ENCODE assay signal across 13 mouse cellular contexts in the genomic region with DNA sequence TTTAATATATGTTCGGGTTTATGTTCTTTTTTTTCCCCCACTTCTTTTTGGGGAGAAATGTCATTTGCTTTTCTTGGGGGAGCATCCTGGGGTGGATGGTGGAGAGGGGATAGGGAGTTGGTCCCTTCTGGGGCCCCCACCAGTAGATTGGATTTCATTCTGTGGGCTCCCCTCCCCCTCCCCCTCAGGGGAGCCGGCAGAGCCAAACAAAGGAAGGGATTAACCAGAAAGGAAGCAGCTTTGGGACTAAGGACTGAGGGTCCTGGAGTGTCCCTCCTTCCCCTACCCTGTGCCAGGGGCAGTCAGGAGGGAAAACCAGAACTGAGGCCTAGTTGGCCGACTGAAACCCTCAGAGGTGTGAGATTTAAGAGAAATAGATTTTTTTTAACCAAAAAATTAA. TPM values are rescaled to one million over a fixed set of nuclear protein-coding genes. Genes with fewer than 3 reads are reported as not detected.
DNase-seq lines count a peak whose midpoint lies in the region; ATAC-seq and TF ChIP-seq lines count a peak whose summit lies in the region.
"Had no signal": no experiment of that assay in that cellular context is flagged by ENCODE, and none has a peak within 500 bp of the region (broad histone marks: within the 10 kb centered on the region; RNA-seq: fewer than 3 reads in every experiment).

No protein-coding gene starts in this region.

- no peak for DNase-seq in heart, embryonic 10.5 days (ENCODE audit: low spot score)
- DNase-seq in heart, adult 2 months = no peak
- no peak for DNase-seq in adrenal gland, adult 2 months
- DNase-seq: adrenal gland, postnatal 25 days; heart, postnatal 10 days; lung, postnatal 10 days had no signal

- H3K79me2 ChIP-seq in heart, adult 2 months (replicated peaks; ENCODE audit: control insufficient read depth, insufficient read depth, low read length) = no peaks in the 10 kb centered on the region

- no peak for TF ChIP-seq EP300 in heart, adult 2 months (IDR thresholded peaks at IDR 0.05; ENCODE audit: insufficient read depth, low read depth, low read length)

- no peaks in the 10 kb centered on the region for H3K27me3 ChIP-seq in heart, embryonic 10.5 days (ENCODE audit: insufficient read depth, poor library complexity, severe bottlenecking)
- H3K27me3 ChIP-seq in heart, adult 2 months (ENCODE audit: control insufficient read depth, insufficient read depth, low read length) = no peaks in the 10 kb centered on the region
- H3K27me3 ChIP-seq in embryonic facial prominence, embryonic 15.5 days = no peaks in the 10 kb centered on the region
- no peaks in the 10 kb centered on the region for H3K27me3 ChIP-seq in hindbrain, embryonic 16.5 days (replicated peaks; ENCODE audit: control insufficient read depth, insufficient read depth, low read length)
- H3K27me3 ChIP-seq in neural tube, embryonic 13.5 days = no peaks in the 10 kb centered on the region
- H3K27me3 ChIP-seq: kidney, embryonic 15.5 days had no signal

- no peak overlapping the region for H3K4me2 ChIP-seq in embryonic facial prominence, embryonic 15.5 days (replicated peaks)
- no peak overlapping the region for H3K4me2 ChIP-seq in hindbrain, embryonic 16.5 days (ENCODE audit: low read length)
- peak overlapping the region; percentile 14; the same call in 1 of the 2 replicates for H3K4me2 ChIP-seq in neural tube, embryonic 13.5 days
- H3K4me2 ChIP-seq: kidney, embryonic 15.5 days had no signal

- ATAC-seq in embryonic facial prominence, embryonic 15.5 days (ENCODE audit: insufficient number of reproducible peaks, low FRiP score, low TSS enrichment, low read depth) = no peak
- ATAC-seq in hindbrain, embryonic 16.5 days = no peak
- no peak for ATAC-seq in neural tube, embryonic 13.5 days (ENCODE audit: low read depth)
- ATAC-seq in megakaryocyte, adult 5-6 weeks (ENCODE audit: poor library complexity, severe bottlenecking) = no peak
- no peak for ATAC-seq in inflammation-experienced regulatory T-cells, adult 6 months

- H3K9me3 ChIP-seq in heart, embryonic 10.5 days = no peaks in the 10 kb centered on the region
- H3K9me3 ChIP-seq in embryonic facial prominence, embryonic 15.5 days (replicated peaks) = no peaks in the 10 kb centered on the region
- no peaks in the 10 kb centered on the region for H3K9me3 ChIP-seq in hindbrain, embryonic 16.5 days (ENCODE audit: control insufficient read depth, low read length)
- H3K9me3 ChIP-seq in neural tube, embryonic 13.5 days = no peaks in the 10 kb centered on the region
- H3K9me3 ChIP-seq: kidney, embryonic 15.5 days had no signal

- H3K4me3 ChIP-seq in heart, embryonic 10.5 days = no peak overlapping the region
- no peak overlapping the region for H3K4me3 ChIP-seq in heart, adult 2 months
- no peak overlapping the region for H3K4me3 ChIP-seq in embryonic facial prominence, embryonic 15.5 days (replicated peaks)
- H3K4me3 ChIP-seq in hindbrain, embryonic 16.5 days (ENCODE audit: low read length) = no peak overlapping the region
- H3K4me3 ChIP-seq in neural tube, embryonic 13.5 days = no peak overlapping the region
- H3K4me3 ChIP-seq: kidney, embryonic 15.5 days had no signal

- no peak overlapping the region for H3K9ac ChIP-seq in heart, adult 2 months (ENCODE audit: low read depth, low read length)
- H3K9ac ChIP-seq in embryonic facial prominence, embryonic 15.5 days = no peak overlapping the region
- no peak overlapping the region for H3K9ac ChIP-seq in hindbrain, embryonic 16.5 days (ENCODE audit: low read depth, low read length)
- H3K9ac ChIP-seq in neural tube, embryonic 13.5 days = 0 out of 2 replicates have a peak overlapping the region, but pooled peaks have one; percentile 34

- TF ChIP-seq POLR2A in heart, adult 2 months (IDR thresholded peaks at IDR 0.05; ENCODE audit: insufficient read depth, low read depth, low read length) = no peak

- H3K27ac ChIP-seq in heart, embryonic 10.5 days = 0 out of 2 replicates have a peak overlapping the region, but pooled peaks have one; percentile 37
- no peak overlapping the region for H3K27ac ChIP-seq in heart, adult 2 months
- peak overlapping the region; percentile 44 for H3K27ac ChIP-seq in embryonic facial prominence, embryonic 15.5 days (replicated peaks)
- H3K27ac ChIP-seq in hindbrain, embryonic 16.5 days (ENCODE audit: low read depth, low read length) = 0 out of 2 replicates have a peak overlapping the region, but pooled peaks have one; percentile 55
- H3K27ac ChIP-seq in neural tube, embryonic 13.5 days (replicated peaks) = peak overlapping the region; percentile 52

- peaks cover 52% of the 10 kb centered on the region for H3K36me3 ChIP-seq in heart, embryonic 10.5 days
- no peaks in the 10 kb centered on the region for H3K36me3 ChIP-seq in heart, adult 2 months (ENCODE audit: control insufficient read depth, insufficient read depth, low read length)
- peaks cover 45% of the 10 kb centered on the region for H3K36me3 ChIP-seq in embryonic facial prominence, embryonic 15.5 days
- peaks cover 20% of the 10 kb centered on the region for H3K36me3 ChIP-seq in hindbrain, embryonic 16.5 days (ENCODE audit: control insufficient read depth, insufficient read depth, low read length)
- peaks cover 62% of the 10 kb centered on the region for H3K36me3 ChIP-seq in neural tube, embryonic 13.5 days

- no peak for TF ChIP-seq CTCF in heart, adult 2 months (IDR thresholded peaks at IDR 0.05)

- 20% methylated on average over 3 of the region's 3 CpGs for whole genome bisulfite sequencing in heart, embryonic 10.5 days
- WGBS in heart, adult 2 months = 56% methylated on average over 3 of the region's 3 CpGs
- 9% methylated on average over 3 of the region's 3 CpGs for WGBS in embryonic facial prominence, embryonic 15.5 days
- WGBS in hindbrain, embryonic 16.5 days = 5% methylated on average over 3 of the region's 3 CpGs
- WGBS in neural tube, embryonic 13.5 days = 9% methylated on average over 3 of the region's 3 CpGs

- H3K4me1 ChIP-seq in heart, embryonic 10.5 days = peaks cover 73% of the 10 kb centered on the region
- peaks cover 3% of the 10 kb centered on the region; the same call in 1 of the 2 replicates for H3K4me1 ChIP-seq in heart, adult 2 months (ENCODE audit: control insufficient read depth, insufficient read depth, low read length)
- H3K4me1 ChIP-seq in embryonic facial prominence, embryonic 15.5 days = peaks cover 69% of the 10 kb centered on the region
- peaks cover 52% of the 10 kb centered on the region for H3K4me1 ChIP-seq in hindbrain, embryonic 16.5 days (ENCODE audit: control insufficient read depth, insufficient read depth, low read depth, low read length)
- peaks cover 78% of the 10 kb centered on the region for H3K4me1 ChIP-seq in neural tube, embryonic 13.5 days (replicated peaks)

- intact Hi-C loops in heart, adult 2 months (cut with DNase I) = no loop called here

RNA-seq across cellular contexts. Expression of a gene that starts 7.2 kb away (rescaled TPM):
- 11.6 and 22.8 TPM in 2 replicates for polyA plus RNA-seq in heart, embryonic 10.5 days (2016; fragmentation: Nextera tagmentation; extraction: Ambion mirVana)
- total RNA-seq in heart, adult 2 months (2021) = under 1 TPM; 0.42 to 0.45 TPM
- polyA plus RNA-seq in heart, adult 2 months (2012; rRNA removed) = 0.27 and 0.59 TPM in 2 replicates
- polyA plus RNA-seq in embryonic facial prominence, embryonic 15.5 days (2015; fragmentation: Nextera tagmentation; extraction: Ambion mirVana) = 22.5 and 22.8 TPM in 2 replicates
- polyA plus RNA-seq in hindbrain, embryonic 16.5 days (2015; fragmentation: Nextera tagmentation; extraction: Ambion mirVana) = 20.4 and 22.1 TPM in 2 replicates
- polyA plus RNA-seq in neural tube, embryonic 13.5 days (2015; fragmentation: Nextera tagmentation; extraction: Ambion mirVana) = 32.5 and 33.7 TPM in 2 replicates
- 0.04 and 0.05 TPM in 2 replicates for total RNA-seq in megakaryocyte, adult 5-6 weeks (2015)
- 0.04 and 0.18 TPM in 2 replicates for total RNA-seq in megakaryocyte, adult 5-6 weeks (2017)
- under 1 TPM; 0.17 to 0.20 (median 0.18) TPM for polyA plus RNA-seq in inflammation-experienced regulatory T-cells, adult 6 months (2017; shearing (Covaris generic))
- total RNA-seq in adrenal gland, adult 2 months (2021) = 1 to 10 TPM; 2.3 to 3.2 TPM
- 1.7 and 2.1 TPM in 2 replicates for polyA plus RNA-seq in adrenal gland, adult 2 months (2012; rRNA removed)

RNA-seq across cellular contexts. Expression of a gene that starts 8.7 kb away (rescaled TPM):
- polyA plus RNA-seq in heart, embryonic 10.5 days (2016; fragmentation: Nextera tagmentation; extraction: Ambion mirVana) = 1.1 and 1.6 TPM in 2 replicates
- not detected for total RNA-seq in heart, adult 2 months (2021)
- polyA plus RNA-seq in heart, adult 2 months (2012; rRNA removed) = 2.2 TPM in 1 of 2 replicates, not detected in the other
- 96.3 and 107 TPM in 2 replicates for polyA plus RNA-seq in embryonic facial prominence, embryonic 15.5 days (2015; fragmentation: Nextera tagmentation; extraction: Ambion mirVana)
- 0.15 TPM in 1 of 2 replicates, not detected in the other for polyA plus RNA-seq in hindbrain, embryonic 16.5 days (2015; fragmentation: Nextera tagmentation; extraction: Ambion mirVana)
- polyA plus RNA-seq in neural tube, embryonic 13.5 days (2015; fragmentation: Nextera tagmentation; extraction: Ambion mirVana) = not detected in 2 replicates
- not detected in 2 replicates for total RNA-seq in megakaryocyte, adult 5-6 weeks (2015)
- not detected in 2 replicates for total RNA-seq in megakaryocyte, adult 5-6 weeks (2017)
- polyA plus RNA-seq in inflammation-experienced regulatory T-cells, adult 6 months (2017; shearing (Covaris generic)) = not detected
- total RNA-seq in adrenal gland, adult 2 months (2021) = not detected
- 0.09 and 0.10 TPM in 2 replicates for polyA plus RNA-seq in adrenal gland, adult 2 months (2012; rRNA removed)
- total RNA-seq: adrenal gland, postnatal 25 days; heart, postnatal 10 days; left cerebral cortex, postnatal 36 days had no signal

RNA-seq across cellular contexts. Expression of a gene that starts 13.5 kb away (rescaled TPM):
- 154 and 190 TPM in 2 replicates for polyA plus RNA-seq in heart, embryonic 10.5 days (2016; fragmentation: Nextera tagmentation; extraction: Ambion mirVana)
- 100 to 1,000 TPM in 1 of 2 experiments, 10 to 100 TPM in 1; 94.3 to 104 TPM for total RNA-seq in heart, adult 2 months (2021)
- 118 TPM in 2 replicates for polyA plus RNA-seq in heart, adult 2 months (2012; rRNA removed)
- polyA plus RNA-seq in embryonic facial prominence, embryonic 15.5 days (2015; fragmentation: Nextera tagmentation; extraction: Ambion mirVana) = 183 and 199 TPM in 2 replicates
- 184 and 218 TPM in 2 replicates for polyA plus RNA-seq in hindbrain, embryonic 16.5 days (2015; fragmentation: Nextera tagmentation; extraction: Ambion mirVana)
- 161 and 170 TPM in 2 replicates for polyA plus RNA-seq in neural tube, embryonic 13.5 days (2015; fragmentation: Nextera tagmentation; extraction: Ambion mirVana)
- total RNA-seq in megakaryocyte, adult 5-6 weeks (2015) = 31.3 TPM in 2 replicates
- total RNA-seq in megakaryocyte, adult 5-6 weeks (2017) = 57.8 and 73.4 TPM in 2 replicates
- 100 to 1,000 TPM; 149 to 189 (median 187) TPM for polyA plus RNA-seq in inflammation-experienced regulatory T-cells, adult 6 months (2017; shearing (Covaris generic))
- total RNA-seq in adrenal gland, adult 2 months (2021) = 100 to 1,000 TPM; 153 to 154 TPM
- 107 and 117 TPM in 2 replicates for polyA plus RNA-seq in adrenal gland, adult 2 months (2012; rRNA removed)

RNA-seq across cellular contexts. Expression of a gene that starts 14.2 kb away (rescaled TPM):
- 49.5 and 62.2 TPM in 2 replicates for polyA plus RNA-seq in heart, embryonic 10.5 days (2016; fragmentation: Nextera tagmentation; extraction: Ambion mirVana)
- total RNA-seq in heart, adult 2 months (2021) = 10 to 100 TPM; 70.1 to 76.5 TPM
- 69.3 and 86.7 TPM in 2 replicates for polyA plus RNA-seq in heart, adult 2 months (2012; rRNA removed)
- 44.4 and 47.6 TPM in 2 replicates for polyA plus RNA-seq in embryonic facial prominence, embryonic 15.5 days (2015; fragmentation: Nextera tagmentation; extraction: Ambion mirVana)
- polyA plus RNA-seq in hindbrain, embryonic 16.5 days (2015; fragmentation: Nextera tagmentation; extraction: Ambion mirVana) = 40.1 and 44.4 TPM in 2 replicates
- 38.4 and 40.6 TPM in 2 replicates for polyA plus RNA-seq in neural tube, embryonic 13.5 days (2015; fragmentation: Nextera tagmentation; extraction: Ambion mirVana)
- 10.5 and 14.5 TPM in 2 replicates for total RNA-seq in megakaryocyte, adult 5-6 weeks (2015)
- total RNA-seq in megakaryocyte, adult 5-6 weeks (2017) = 15.9 and 16.4 TPM in 2 replicates
- 10 to 100 TPM in 2 of 3 experiments, 1 to 10 TPM in 1; 9.8 to 15.5 (median 12.1) TPM for polyA plus RNA-seq in inflammation-experienced regulatory T-cells, adult 6 months (2017; shearing (Covaris generic))
- total RNA-seq in adrenal gland, adult 2 months (2021) = 100 to 1,000 TPM in 1 of 2 experiments, 10 to 100 TPM in 1; 61.1 to 100 TPM
- 77.9 and 96.2 TPM in 2 replicates for polyA plus RNA-seq in adrenal gland, adult 2 months (2012; rRNA removed)

RNA-seq across cellular contexts. Expression of a gene that starts 29.6 kb away (rescaled TPM):
- 57.7 and 80.7 TPM in 2 replicates for polyA plus RNA-seq in heart, embryonic 10.5 days (2016; fragmentation: Nextera tagmentation; extraction: Ambion mirVana)
- total RNA-seq in heart, adult 2 months (2021) = 100 to 1,000 TPM; 117 to 138 TPM
- 67.3 and 85.2 TPM in 2 replicates for polyA plus RNA-seq in heart, adult 2 months (2012; rRNA removed)
- 625 and 678 TPM in 2 replicates for polyA plus RNA-seq in embryonic facial prominence, embryonic 15.5 days (2015; fragmentation: Nextera tagmentation; extraction: Ambion mirVana)
- 62.3 and 70.4 TPM in 2 replicates for polyA plus RNA-seq in hindbrain, embryonic 16.5 days (2015; fragmentation: Nextera tagmentation; extraction: Ambion mirVana)
- polyA plus RNA-seq in neural tube, embryonic 13.5 days (2015; fragmentation: Nextera tagmentation; extraction: Ambion mirVana) = 41.9 and 45.3 TPM in 2 replicates
- 1.5 and 1.9 TPM in 2 replicates for total RNA-seq in megakaryocyte, adult 5-6 weeks (2015)
- total RNA-seq in megakaryocyte, adult 5-6 weeks (2017) = 2.5 and 4.5 TPM in 2 replicates
- 1 to 10 TPM; 2.6 to 8.0 (median 4.0) TPM for polyA plus RNA-seq in inflammation-experienced regulatory T-cells, adult 6 months (2017; shearing (Covaris generic))
- 100 to 1,000 TPM in 1 of 2 experiments, 10 to 100 TPM in 1; 78.2 to 158 TPM for total RNA-seq in adrenal gland, adult 2 months (2021)
- polyA plus RNA-seq in adrenal gland, adult 2 months (2012; rRNA removed) = 170 and 236 TPM in 2 replicates

Comparison
In these comparisons a context has a peak if more than half of its experiments do, and no peak if none do; other contexts are left out.
1. RNA of a gene that starts 8.7 kb away (polyA plus RNA-seq): 96.3 to 107 TPM in embryonic facial prominence, embryonic 15.5 days; 2.2 TPM in heart, adult 2 months, 1.1 to 1.6 TPM in heart, embryonic 10.5 days, 0.15 TPM in hindbrain, embryonic 16.5 days, 0.09 to 0.10 TPM in adrenal gland, adult 2 months, not detected in neural tube, embryonic 13.5 days and not detected in inflammation-experienced regulatory T-cells, adult 6 months; every median in the first group is over 10 times any median in the second.